Mouse (Mus musculus) thymus, postnatal 10 days (tissue): ENCODE results near the gene Prelid3b.

ENCODE experiments used
- DNase-seq, 2 experiments: peaks; one replicate each; pipeline ENCODE4 v3.0.0; 2021; ENCODE audit warnings: low spot score in 2 of 2

Prelid3b gene

GRCm38 (mm10) chr2:174426856-174427255 is 46.0 kb downstream of the Prelid3b start:
- DNase-seq = no peak

GRCm38 (mm10) chr2:174424301-174425085 is 48.4 kb downstream of the Prelid3b start:
- no peak for DNase-seq

DNA sequence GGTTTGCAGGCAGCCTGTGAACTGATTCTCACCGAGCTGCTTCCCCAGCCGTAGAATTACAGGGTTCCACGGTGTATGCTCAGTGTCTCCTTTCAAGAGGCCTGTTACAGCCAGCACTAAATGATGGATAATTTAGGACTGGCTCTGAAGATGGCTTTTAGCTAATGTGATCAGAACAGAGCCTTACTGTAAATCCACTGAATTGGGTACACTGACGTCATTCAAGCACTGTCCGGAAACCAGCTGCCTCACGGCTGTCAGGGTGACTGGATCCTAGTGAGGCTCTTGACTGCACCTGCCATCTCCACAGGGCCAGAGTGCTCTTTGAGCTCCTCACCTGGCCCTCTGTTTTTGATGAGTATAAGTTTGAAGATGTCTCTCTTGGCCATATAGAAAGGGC is 51.8 kb downstream of the Prelid3b start:
- DNase-seq = no peak

DNA sequence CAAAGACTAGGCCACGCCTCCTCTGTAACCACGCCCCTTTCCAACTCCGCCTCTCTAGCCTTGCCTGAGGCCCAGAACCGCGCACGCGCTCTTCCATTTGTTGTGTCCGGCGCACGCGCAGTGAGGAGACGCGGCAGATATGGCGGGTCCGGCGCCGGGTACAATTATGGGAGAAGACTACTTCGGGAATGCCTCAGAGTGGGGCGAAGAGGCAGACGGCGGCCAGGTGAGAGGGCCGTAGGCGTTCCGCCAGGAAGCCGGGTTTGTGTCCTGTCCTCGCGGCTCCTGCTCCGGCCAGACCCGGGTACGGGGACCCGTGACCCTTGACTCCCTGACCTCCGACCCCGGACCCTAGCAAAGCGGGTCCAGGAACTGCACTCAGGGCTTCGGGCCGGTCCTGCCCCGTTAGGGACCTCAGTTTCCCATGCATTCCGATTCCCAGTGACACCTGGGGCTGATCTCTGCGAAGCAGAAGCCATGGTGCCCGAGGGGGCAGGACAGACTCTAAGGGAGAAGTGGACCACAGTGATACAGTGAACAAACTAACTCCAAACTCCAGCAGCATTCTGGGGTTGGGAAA is 57.1 kb downstream of the Prelid3b start, which contains the start of gene Nelfcd:
Gene Nelfcd (plus strand): TSS at position 74 of the 580 bp plus-strand sequence.
- peak; percentile 89 to 96 for DNase-seq
